Mouse (Mus musculus) liver, postnatal 0 days (tissue): Measurements from ENCODE around the gene Meis2.

Experiments
- CTCF ChIP-seq: sonication (generic); IDR thresholded peaks from 2 replicates; pipeline ENCODE4 v1.5.1; 2016; ENCODE audit warnings: antibody characterized with exemption, low read depth
- EP300 ChIP-seq: IDR thresholded peaks from 2 replicates; pipeline ENCODE4 v1.6.1; 2016; ENCODE audit warnings: antibody characterized with exemption, low read depth, mild to moderate bottlenecking

- TF ChIP-seq EP300 (no peak), CTCF (no peak)
These were observed 214.7 kb downstream of the Meis2 start for GRCm38 (mm10) chr2:115850961-115851360.
